Mouse (Mus musculus) retina, postnatal 1 day (tissue): Measurements from ENCODE around the gene Smim5.
A peak's percentile ranks its signal among the peaks of the same experiment; 100 is the strongest.
"Not testable (repeated sequence)": the region's sequence is repeated elsewhere in the genome, so short reads cannot be mapped to it uniquely, and the experiment has no call there.

Experiments used
- DNase-seq: peaks from one replicate; pipeline ENCODE4 v3.0.0-alpha.2; 2012

The Smim5 gene

GRCm38 (mm10) chr11:115899486-115900266 is at the start of gene Smim5:
Gene Smim5 (plus strand): TSS chr11:115899966.
- peak; percentile 67 for DNase-seq

DNA sequence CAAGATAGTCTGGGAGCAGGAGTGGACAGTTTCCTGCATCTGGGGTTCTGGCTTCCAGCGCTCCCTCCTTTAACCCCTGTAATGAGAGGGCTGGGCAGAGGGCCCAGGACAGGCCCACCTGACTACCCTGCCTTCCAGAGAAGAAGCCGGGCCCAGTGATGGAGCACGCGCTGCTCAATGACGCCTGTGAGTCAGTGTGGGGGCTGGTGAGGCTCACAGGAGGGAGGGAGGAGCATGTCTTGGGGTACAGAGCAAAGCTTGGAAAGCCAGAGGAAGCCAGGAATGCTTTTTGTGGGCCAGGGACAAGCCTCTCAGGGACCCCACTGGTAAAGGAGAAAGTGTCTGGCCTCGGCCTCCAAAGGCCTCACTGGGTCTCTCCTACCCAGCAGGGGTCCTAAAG is 45.1 kb upstream of the Smim5 start:
- DNase-seq, result no peak

GRCm38 (mm10) chr11:115857146-115857545 is 42.6 kb upstream of the Smim5 start:
- not testable (repeated sequence) for DNase-seq

GRCm38 (mm10) chr11:115857936-115858335 is 41.8 kb upstream of the Smim5 start:
- DNase-seq, result peak; percentile 31

DNA sequence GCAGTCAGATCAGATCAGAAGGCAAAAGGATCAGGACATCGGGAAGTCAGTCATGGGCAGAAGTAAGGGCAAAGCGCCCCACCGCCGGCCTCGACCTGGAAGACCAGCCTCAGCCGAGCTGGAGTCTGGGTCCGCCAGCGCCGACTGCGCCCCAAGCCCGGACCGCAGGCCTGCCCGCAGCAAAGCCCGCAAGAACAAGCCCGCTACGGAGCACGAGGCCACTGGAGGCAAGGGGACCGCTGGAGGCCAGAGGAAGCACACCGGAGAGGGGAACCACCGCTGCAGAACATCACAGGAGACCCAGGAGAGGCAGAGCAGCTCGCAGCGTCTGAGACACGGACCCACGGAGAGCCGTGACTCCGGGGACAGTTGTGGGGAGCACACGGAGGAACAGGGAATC is 41.4 kb upstream of the Smim5 start, which contains the start of gene Myo15b:
Myo15b (plus strand) TSS at position 53 of the 400 bp plus-strand sequence.
- DNase-seq, result peak; percentile 16

GRCm38 (mm10) chr11:115859143-115859945 is 40.4 kb upstream of the Smim5 start:
- DNase-seq, result peak; percentile 92

DNA sequence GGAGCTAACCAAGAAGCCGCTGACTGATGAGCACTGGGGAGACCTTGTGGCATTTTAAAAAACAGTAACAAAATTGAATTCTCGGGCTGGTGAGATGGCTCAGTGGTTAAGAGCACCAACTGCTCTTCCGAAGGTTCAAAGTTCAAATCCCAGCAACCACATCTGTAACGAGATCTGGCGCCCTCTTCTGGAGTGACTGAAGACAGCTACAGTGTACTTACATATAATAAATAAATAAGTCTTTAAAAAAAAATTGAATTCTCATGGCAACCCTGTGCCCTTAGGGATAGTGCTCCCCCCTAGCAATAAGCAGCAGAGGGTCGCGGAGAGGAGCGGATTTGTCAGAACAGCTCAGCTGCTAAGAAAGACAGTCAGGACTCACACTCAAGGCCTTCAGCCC is 35.9 kb upstream of the Smim5 start:
- no peak for DNase-seq

- no peak for DNase-seq
These were observed 30.4 kb upstream of the Smim5 start for GRCm38 (mm10) chr11:115869393-115869792.

DNA sequence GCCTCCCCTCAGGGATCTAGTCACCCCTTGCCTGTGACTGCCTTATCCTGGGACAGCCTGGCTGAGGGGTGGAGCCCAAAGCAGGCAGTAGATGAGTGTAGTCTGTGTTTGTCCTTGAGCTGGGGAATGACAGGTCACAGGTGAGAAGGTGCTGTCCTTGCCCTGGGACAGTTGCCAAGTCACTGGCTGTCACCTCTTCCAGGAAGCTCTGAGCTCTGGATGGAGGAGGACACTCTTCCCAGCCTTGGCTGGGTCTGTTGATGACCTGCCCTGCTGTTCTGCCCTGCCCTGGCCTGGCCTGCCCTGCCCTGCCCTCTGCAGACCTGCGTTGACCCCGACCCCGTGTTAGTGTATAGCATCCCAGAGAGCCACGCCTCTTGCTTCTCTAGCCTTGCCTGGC is 27.3 kb upstream of the Smim5 start:
- no peak for DNase-seq

- no peak for DNase-seq
These were observed 23.8 kb upstream of the Smim5 start for GRCm38 (mm10) chr11:115875935-115876334.

- no peak for DNase-seq
These were observed 23.3 kb upstream of the Smim5 start for GRCm38 (mm10) chr11:115876438-115876837.

- no peak for DNase-seq
These were observed 22.5 kb upstream of the Smim5 start for GRCm38 (mm10) chr11:115877174-115877755.

DNA sequence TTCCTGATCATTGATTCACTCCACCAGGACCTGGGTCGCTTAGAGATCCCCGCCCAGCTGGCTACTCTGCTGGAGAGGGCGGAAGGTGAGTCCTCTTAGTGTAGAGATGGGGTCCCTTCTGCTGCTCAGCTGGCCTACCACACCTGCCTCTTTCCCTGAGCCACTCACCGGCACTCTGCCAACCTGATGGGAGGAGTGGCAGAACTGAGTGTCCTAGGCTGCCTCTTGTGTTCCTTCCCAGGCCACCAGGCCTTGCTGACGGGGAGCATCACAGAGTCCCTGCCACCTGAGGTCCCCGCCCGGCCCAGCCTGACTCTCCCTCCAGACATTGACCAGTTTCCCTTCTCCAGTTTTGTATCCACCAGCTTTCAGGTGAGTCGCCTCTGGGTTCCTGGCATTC is 21.7 kb upstream of the Smim5 start:
- no peak for DNase-seq

GRCm38 (mm10) chr11:115881002-115881401 is 18.8 kb upstream of the Smim5 start:
- peak; percentile 43 for DNase-seq

GRCm38 (mm10) chr11:115883251-115883650 is 16.5 kb upstream of the Smim5 start:
- DNase-seq, result no peak

- DNase-seq, result no peak
These were observed 15.4 kb upstream of the Smim5 start for GRCm38 (mm10) chr11:115884361-115884760.

- DNase-seq, result no peak
These were observed 14.5 kb upstream of the Smim5 start for GRCm38 (mm10) chr11:115885281-115885680.

DNA sequence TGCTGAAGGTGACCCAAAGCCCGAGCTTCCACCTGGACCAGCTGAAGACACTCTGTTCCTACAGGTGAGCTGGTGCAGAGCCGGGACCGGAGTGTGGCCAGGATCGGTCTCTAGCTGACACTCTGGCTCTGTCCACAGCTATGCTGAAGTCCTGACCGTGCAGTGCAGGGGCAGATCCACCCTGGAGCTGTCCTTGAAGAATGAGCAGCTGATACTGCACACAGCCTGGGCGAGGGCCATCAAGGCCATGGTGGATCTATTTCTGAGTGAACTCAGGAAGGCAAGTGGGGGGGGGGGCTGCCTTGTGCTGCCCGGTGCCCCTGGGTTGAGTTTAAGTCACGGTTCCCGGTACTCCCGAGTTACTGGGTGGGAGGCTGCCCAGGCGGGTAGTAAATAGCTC is 13.3 kb upstream of the Smim5 start:
- no peak for DNase-seq

DNA sequence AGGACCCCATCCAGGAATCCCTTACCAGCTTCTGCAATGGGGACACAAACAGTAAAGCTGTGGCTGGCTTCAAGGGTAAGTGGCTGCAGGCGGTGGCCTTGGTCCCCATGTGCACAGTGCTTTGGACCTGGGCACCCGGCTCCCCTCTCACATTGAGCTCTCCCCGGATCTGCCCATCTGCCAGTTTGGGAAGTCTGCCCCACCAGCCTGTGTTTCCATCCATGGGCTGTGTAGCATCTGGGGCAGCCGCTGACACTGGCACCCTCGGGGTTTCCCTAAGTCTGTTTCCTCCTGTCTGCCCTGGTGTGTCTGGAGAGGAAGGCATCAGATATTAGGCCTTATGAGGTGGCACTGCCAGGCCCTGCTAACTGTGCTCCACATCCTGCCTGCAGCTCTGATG is 11.7 kb upstream of the Smim5 start:
- no peak for DNase-seq

DNA sequence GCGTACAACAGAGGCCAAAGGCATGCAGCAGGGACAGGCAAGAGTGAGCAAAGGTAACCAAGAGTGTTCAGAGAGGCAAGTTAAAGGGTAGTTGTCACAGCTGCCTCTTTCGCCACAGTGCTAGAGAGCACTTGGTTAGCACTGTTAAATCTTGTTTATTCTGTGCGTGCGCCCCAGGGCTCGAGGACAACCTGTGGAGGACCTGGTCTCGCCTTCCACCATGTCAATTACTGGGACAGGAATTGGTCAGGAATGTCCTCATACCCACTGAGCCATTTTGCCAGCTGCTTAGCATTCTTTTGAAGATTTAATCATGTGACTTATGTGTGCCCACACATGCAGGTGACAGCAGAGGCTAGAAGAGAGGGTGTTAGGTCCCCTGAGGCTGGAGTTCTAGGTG is 10.6 kb upstream of the Smim5 start:
- no peak for DNase-seq

DNA sequence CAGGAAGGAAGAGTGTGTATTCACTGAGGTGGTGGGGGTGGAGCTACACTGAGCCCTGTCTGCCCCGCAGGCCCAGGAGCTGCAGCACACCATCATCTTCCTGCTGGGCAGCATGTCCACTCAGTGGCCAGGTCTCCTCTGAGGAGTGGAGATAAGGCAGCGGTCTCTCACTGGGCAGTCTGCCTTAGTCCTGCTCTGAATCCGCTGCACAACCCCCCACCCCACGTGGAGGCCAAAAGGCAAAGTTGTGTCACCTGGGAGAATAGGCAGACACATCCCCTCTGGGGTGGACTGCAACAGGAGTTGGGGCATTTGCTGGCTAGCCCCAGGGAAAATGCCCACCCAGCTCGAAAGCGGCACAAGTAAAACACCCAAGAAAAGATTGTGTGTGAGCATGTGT is 7.6 kb upstream of the Smim5 start:
- no peak for DNase-seq

GRCm38 (mm10) chr11:115893071-115893470 is 6.7 kb upstream of the Smim5 start:
- DNase-seq, result no peak

DNA sequence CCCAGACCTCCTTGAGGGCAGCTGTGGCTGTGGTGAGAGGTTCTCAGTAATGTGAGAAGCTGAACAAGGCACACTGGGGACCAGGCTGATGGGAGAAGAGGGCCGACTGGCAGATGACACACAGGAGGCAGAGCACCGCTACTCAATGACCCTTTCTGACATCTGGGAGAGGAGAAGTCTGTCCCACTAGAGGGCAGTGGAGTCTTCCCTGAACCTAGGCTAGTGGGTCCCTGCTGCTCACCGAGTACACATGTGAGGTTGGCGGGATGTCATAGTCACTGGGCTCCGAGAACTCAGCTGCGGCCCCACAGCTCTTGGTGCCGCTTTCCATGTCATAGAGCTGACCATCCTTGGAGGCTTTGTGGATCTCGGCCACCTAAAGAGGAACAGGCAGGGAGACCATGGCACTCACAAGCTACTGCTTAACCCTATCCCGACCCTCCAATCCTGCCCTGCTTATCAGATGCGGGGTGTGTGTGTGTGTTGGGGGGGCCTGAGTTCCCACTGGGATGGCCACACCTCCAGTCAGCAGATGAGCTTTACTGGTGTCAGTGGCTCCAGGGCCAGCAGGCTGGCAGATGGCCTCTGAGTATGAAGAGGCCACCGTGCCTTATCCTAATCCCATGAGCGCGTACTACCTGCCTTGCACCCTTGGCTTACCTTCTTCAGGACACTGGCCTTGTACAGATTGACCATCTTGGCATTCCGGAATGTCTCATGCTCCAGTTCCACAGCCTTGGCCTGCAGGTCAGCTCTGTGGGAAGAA is 4.8 kb upstream of the Smim5 start:
- DNase-seq, result peak; percentile 58
